Mouse (Mus musculus) intestine, embryonic 16.5 days (tissue): ENCODE data around the gene Fgfr2. TPM values are rescaled to one million over a fixed set of nuclear protein-coding genes. Genes with fewer than 3 reads are reported as not detected.

ENCODE experiments used
- ATAC-seq: fragments of 200-750 bp; cut with Nextera tagmentation; 2 replicates; pipeline ENCODE4 v1.8.0; 2017; ENCODE audit warnings: moderate TSS enrichment, moderate library complexity
- H3K27ac ChIP-seq: fragments of 300-500 bp; sonication (generic); 2 replicates; pipeline ENCODE4 v1.5.1; 2014; ENCODE audit warnings: mild to moderate bottlenecking, low read length
- H3K27me3 ChIP-seq: fragments of 300-500 bp; sonication (generic); replicated peaks from 2 replicates; pipeline ENCODE4 v1.6.1; 2014; ENCODE audit warnings: low read length, control low read depth, mixed read lengths; ENCODE audit not compliant: control insufficient read depth, insufficient read depth
- H3K36me3 ChIP-seq: fragments of 300-500 bp; sonication (generic); 2 replicates; pipeline ENCODE4 v1.6.1; 2014; ENCODE audit warnings: low read length, control low read depth; ENCODE audit not compliant: control insufficient read depth, insufficient read depth
- H3K4me1 ChIP-seq: fragments of 300-500 bp; sonication (generic); 2 replicates; pipeline ENCODE4 v1.6.1; 2014; ENCODE audit warnings: low read length, control low read depth, mixed read lengths; ENCODE audit not compliant: control insufficient read depth, insufficient read depth
- H3K4me2 ChIP-seq: fragments of 300-500 bp; sonication (generic); 2 replicates; pipeline ENCODE4 v1.6.1; 2014; ENCODE audit warnings: low read depth, low read length, control low read depth
- H3K4me3 ChIP-seq: fragments of 300-500 bp; sonication (generic); 2 replicates; pipeline ENCODE4 v1.5.1; 2014; ENCODE audit warnings: mild to moderate bottlenecking, low read length
- H3K9ac ChIP-seq: fragments of 300-500 bp; sonication (generic); 2 replicates; pipeline ENCODE4 v1.6.1; 2014; ENCODE audit warnings: low read depth, low read length
- H3K9me3 ChIP-seq: fragments of 300-500 bp; sonication (generic); 2 replicates; pipeline ENCODE4 v1.6.1; 2016; ENCODE audit warnings: low read length, control low read depth; ENCODE audit not compliant: control insufficient read depth
- WGBS: fragments of 180-500 bp; shearing (Covaris S2); extraction: QIAGEN DNeasy Blood & Tissue Kit; methylation state at CpG from one replicate; pipeline ENCODE4 v1.1.7; 2014; 5-methylcytosine and 5-hydroxymethylcytosine counted together
- polyA plus RNA-seq: library from polyadenylated mRNA; unstranded; fragments of >200 nt; fragmentation: Nextera tagmentation; extraction: Ambion mirVana; gene quantifications from 2 replicates; pipeline ENCODE4 v1.2.1, GENCODE M21; 2015

Fgfr2 gene
- polyA plus RNA-seq, 1 experiment from 2014 or later = 47.3 TPM

- Histone ChIP-seq H3K4me3 (no peak overlapping the region), H3K36me3 (no peaks in the 10 kb centered on the region), H3K9me3 (no peaks in the 10 kb centered on the region), H3K4me2 (no peak overlapping the region), H3K4me1 (no peaks in the 10 kb centered on the region), H3K27ac (no peak overlapping the region), H3K9ac (no peak overlapping the region), H3K27me3 (no peaks in the 10 kb centered on the region)
- WGBS = 66% methylated on average over 24 of the region's 24 CpGs
- no peak for ATAC-seq
Observed at GRCm38 (mm10) chr7:131778271-131778985, 1344.7 kb downstream of the Fgfr2 start.

GRCm38 (mm10) chr7:131777461-131778270 lies 1345.5 kb downstream of the Fgfr2 start:
- Histone ChIP-seq H3K36me3 (no peaks in the 10 kb centered on the region), H3K4me2 (no peak overlapping the region), H3K9me3 (no peaks in the 10 kb centered on the region), H3K9ac (no peak overlapping the region), H3K27me3 (no peaks in the 10 kb centered on the region), H3K4me3 (no peak overlapping the region), H3K27ac (no peak overlapping the region), H3K4me1 (no peaks in the 10 kb centered on the region)
- no peak for ATAC-seq
- 25% methylated on average over 10 of the region's 10 CpGs for WGBS

- Histone ChIP-seq H3K27ac (no peak overlapping the region), H3K9me3 (no peaks in the 10 kb centered on the region), H3K4me1 (no peaks in the 10 kb centered on the region), H3K4me3 (no peak overlapping the region), H3K36me3 (no peaks in the 10 kb centered on the region), H3K9ac (no peak overlapping the region), H3K27me3 (no peaks in the 10 kb centered on the region), H3K4me2 (no peak overlapping the region)
- ATAC-seq = no peak
- 61% methylated on average over 16 of the region's 16 CpGs for WGBS
Observed at GRCm38 (mm10) chr7:131776191-131776752, 1346.9 kb downstream of the Fgfr2 start.

- Histone ChIP-seq H3K9me3 (peaks cover 3% of the 10 kb centered on the region; the same call in 1 of the 2 replicates), H3K9ac (no peak overlapping the region), H3K4me3 (no peak overlapping the region), H3K27me3 (no peaks in the 10 kb centered on the region), H3K27ac (no peak overlapping the region), H3K36me3 (no peaks in the 10 kb centered on the region), H3K4me1 (no peaks in the 10 kb centered on the region), H3K4me2 (no peak overlapping the region)
- ATAC-seq = no peak
- 86% methylated on average over 3 of the region's 3 CpGs for WGBS
Observed at GRCm38 (mm10) chr7:131757922-131758321, 1365.2 kb downstream of the Fgfr2 start.

GRCm38 (mm10) chr7:131747152-131748010 lies 1375.8 kb downstream of the Fgfr2 start:
- no peak for ATAC-seq
- Histone ChIP-seq H3K4me3 (no peak overlapping the region), H3K9ac (no peak overlapping the region), H3K4me2 (no peak overlapping the region), H3K9me3 (no peaks in the 10 kb centered on the region), H3K36me3 (no peaks in the 10 kb centered on the region), H3K27ac (no peak overlapping the region), H3K4me1 (no peaks in the 10 kb centered on the region), H3K27me3 (no peaks in the 10 kb centered on the region)
- WGBS = 67% methylated on average over 16 of the region's 16 CpGs

GRCm38 (mm10) chr7:131746752-131747151 lies 1376.4 kb downstream of the Fgfr2 start:
- no peak for ATAC-seq
- Histone ChIP-seq H3K27ac (no peak overlapping the region), H3K36me3 (no peaks in the 10 kb centered on the region), H3K4me2 (peak overlapping the region; percentile 10; the same call in 1 of the 2 replicates), H3K9ac (no peak overlapping the region), H3K9me3 (no peaks in the 10 kb centered on the region), H3K27me3 (no peaks in the 10 kb centered on the region), H3K4me3 (no peak overlapping the region), H3K4me1 (no peaks in the 10 kb centered on the region)
- WGBS = 18% methylated on average over 9 of the region's 9 CpGs

GRCm38 (mm10) chr7:131743193-131743592 lies 1380.0 kb downstream of the Fgfr2 start:
- H3K27ac ChIP-seq = no peak overlapping the region
- no peak overlapping the region for H3K4me3 ChIP-seq
- ATAC-seq = no peak
- no peaks in the 10 kb centered on the region for H3K36me3 ChIP-seq
- H3K9ac ChIP-seq = no peak overlapping the region
- H3K4me2 ChIP-seq = no peak overlapping the region
- 66% methylated on average over 8 of the region's 8 CpGs for WGBS
- H3K9me3 ChIP-seq = no peaks in the 10 kb centered on the region
- no peaks in the 10 kb centered on the region for H3K4me1 ChIP-seq
- no peaks in the 10 kb centered on the region for H3K27me3 ChIP-seq

GRCm38 (mm10) chr7:131722783-131723575 lies 1400.2 kb downstream of the Fgfr2 start:
- Histone ChIP-seq H3K27ac (no peak overlapping the region), H3K4me2 (no peak overlapping the region), H3K9me3 (no peaks in the 10 kb centered on the region), H3K27me3 (no peaks in the 10 kb centered on the region), H3K9ac (no peak overlapping the region), H3K36me3 (no peaks in the 10 kb centered on the region), H3K4me1 (no peaks in the 10 kb centered on the region), H3K4me3 (no peak overlapping the region)
- no peak for ATAC-seq
- WGBS = 45% methylated on average over 9 of the region's 9 CpGs
